Mouse (Mus musculus) heart, embryonic 16.5 days (tissue): ENCODE results near the gene Gm14408. TPM values are rescaled to one million over a fixed set of nuclear protein-coding genes. Genes with fewer than 3 reads are reported as not detected.
A peak's percentile ranks its signal among the peaks of the same experiment; 100 is the strongest.
"Not testable (repeated sequence)": the region's sequence is repeated elsewhere in the genome, so short reads cannot be mapped to it uniquely, and the experiment has no call there.

Experiments used
- ATAC-seq: fragments of 200-750 bp; cut with Nextera tagmentation; replicated peaks from 2 replicates; pipeline ENCODE4 v1.8.0; 2017; ENCODE audit warnings: moderate number of reproducible peaks; ENCODE audit not compliant: insufficient read depth, low FRiP score; ENCODE audit errors: extremely low read depth
- H3K27ac ChIP-seq: fragments of 300-500 bp; sonication (generic); 2 replicates; pipeline ENCODE4 v1.5.1; 2014; ENCODE audit warnings: mild to moderate bottlenecking, low read length, control low read depth, moderate library complexity
- H3K27me3 ChIP-seq: fragments of 300-500 bp; sonication (generic); 2 replicates; pipeline ENCODE4 v1.6.1; 2014; ENCODE audit warnings: low read length, mixed read lengths; ENCODE audit not compliant: control insufficient read depth, insufficient read depth
- H3K36me3 ChIP-seq: fragments of 300-500 bp; sonication (generic); 2 replicates; pipeline ENCODE4 v1.6.1; 2014; ENCODE audit not compliant: control insufficient read depth, insufficient read depth
- H3K4me1 ChIP-seq: fragments of 300-500 bp; sonication (generic); 2 replicates; pipeline ENCODE4 v1.6.1; 2014; ENCODE audit warnings: low read length, mixed read lengths; ENCODE audit not compliant: control insufficient read depth, insufficient read depth
- H3K4me2 ChIP-seq: fragments of 300-500 bp; sonication (generic); 2 replicates; pipeline ENCODE4 v1.6.1; 2014; ENCODE audit warnings: low read depth, mild to moderate bottlenecking, control low read depth, low read length
- H3K4me3 ChIP-seq: fragments of 300-500 bp; sonication (generic); 2 replicates; pipeline ENCODE4 v1.5.1; 2014; ENCODE audit warnings: mild to moderate bottlenecking, control low read depth, low read length
- H3K9ac ChIP-seq: fragments of 300-500 bp; sonication (generic); 2 replicates; pipeline ENCODE4 v1.6.1; 2014; ENCODE audit warnings: low read length, control low read depth
- H3K9me3 ChIP-seq: fragments of 300-500 bp; sonication (generic); replicated peaks from 2 replicates; pipeline ENCODE4 v1.6.1; 2016; ENCODE audit warnings: low read length; ENCODE audit not compliant: control insufficient read depth
- WGBS: fragments of 180-500 bp; shearing (Covaris S2); extraction: QIAGEN DNeasy Blood & Tissue Kit; methylation state at CpG from one replicate; pipeline ENCODE4 v1.1.7; 2014; 5-methylcytosine and 5-hydroxymethylcytosine counted together
- polyA plus RNA-seq: library from polyadenylated mRNA; unstranded; fragments of >200 nt; fragmentation: Nextera tagmentation; extraction: Ambion mirVana; gene quantifications from 2 replicates; pipeline ENCODE4 v1.2.1, GENCODE M21; 2015

Gene Gm14408
- not detected in 2 replicates for polyA plus RNA-seq

- H3K4me1 ChIP-seq, ATAC-seq, H3K9ac ChIP-seq, H3K4me3 ChIP-seq, H3K27me3 ChIP-seq, H3K4me2 ChIP-seq, H3K36me3 ChIP-seq, H3K27ac ChIP-seq, H3K9me3 ChIP-seq: not testable (repeated sequence)
- WGBS, result 82% methylated on average over 1 of the region's 3 CpGs
Observed at GRCm38 (mm10) chr2:176830840-176831239, at the start of gene Gm14408. Gm14408 (plus strand) TSS chr2:176831140.

GRCm38 (mm10) chr2:176798312-176798711, 32.6 kb upstream of the Gm14408 start, which contains the start of gene Gm14295:
Gm14295 (plus strand) TSS chr2:176798612.
- Histone ChIP-seq H3K4me2 (peak within 1 kb of the TSS; percentile 55), H3K4me3 (peak within 1 kb of the TSS; percentile 53), H3K9ac (peak within 1 kb of the TSS; percentile 43; the same call in 1 of the 2 replicates)
- H3K9me3 ChIP-seq, H3K27ac ChIP-seq, H3K36me3 ChIP-seq, H3K4me1 ChIP-seq, H3K27me3 ChIP-seq, ATAC-seq: not testable (repeated sequence)
- WGBS, result no CpG with 5 or more reads among the region's 6 CpGs

GRCm38 (mm10) chr2:176798785-176799184, 32.2 kb upstream of the Gm14408 start:
- H3K9me3 ChIP-seq, ATAC-seq, H3K4me1 ChIP-seq, H3K27ac ChIP-seq, H3K36me3 ChIP-seq, H3K27me3 ChIP-seq: not testable (repeated sequence)
- peak overlapping the region; percentile 43; the same call in 1 of the 2 replicates for H3K9ac ChIP-seq
- peak overlapping the region; percentile 53 for H3K4me3 ChIP-seq
- peak overlapping the region; percentile 55 for H3K4me2 ChIP-seq
- WGBS, result 15% methylated on average over 13 of the region's 15 CpGs

Other genes with a start within 250 kb of the Gm14408 start
- 8.2 and 10.5 TPM in 2 replicates for gene Gm14308, start 194.8 kb upstream of the Gm14408 start, polyA plus RNA-seq
- gene Zfp973, start 160.6 kb upstream of the Gm14408 start, polyA plus RNA-seq, result 2.0 and 9.5 TPM in 2 replicates
- 20.8 and 22.4 TPM in 2 replicates for gene Gm14305, start 122.8 kb upstream of the Gm14408 start, polyA plus RNA-seq
- gene Gm14295, start 32.5 kb upstream of the Gm14408 start, polyA plus RNA-seq, result 13.5 and 19.0 TPM in 2 replicates
- gene Gm14296, start 96.7 kb downstream of the Gm14408 start, polyA plus RNA-seq, result 8.3 and 8.7 TPM in 2 replicates
- gene Gm14419, start 169.8 kb downstream of the Gm14408 start, polyA plus RNA-seq, result 9.0 and 11.2 TPM in 2 replicates
- 0.14 and 0.42 TPM in 2 replicates for gene Gm14401, start 243.2 kb downstream of the Gm14408 start, polyA plus RNA-seq